Mouse (Mus musculus): ENCODE measurements at regions not wholly inside any gene's neighbourhood (a gene's known extent, or its start where the extent isn't known, plus 50 kb on each side); places are given as distances from the start of the nearest gene placed in this dataset.

GRCm38 (mm10) chr10:117453406-117454170, 73.8 kb upstream of the Cpsf6 start:
- TF ChIP-seq CTCF (IDR thresholded peaks at IDR 0.05; ENCODE audit: control insufficient read depth, insufficient read depth, insufficient replicate concordance, low read depth, low read length) (no peak), POLR2A (IDR thresholded peaks at IDR 0.05; ENCODE audit: control insufficient read depth, low read depth, low read length) (no peak)

Measured in testis, adult 2 months (tissue).